Mouse (Mus musculus) lung, embryonic 14.5 days (tissue): ENCODE measurements around the gene Hpf1. TPM values are rescaled to one million over a fixed set of nuclear protein-coding genes. Genes with fewer than 3 reads are reported as not detected.
A peak's percentile ranks its signal among the peaks of the same experiment; 100 is the strongest.

Experiments
- ATAC-seq: fragments of 200-750 bp; cut with Nextera tagmentation; 2 replicates; pipeline ENCODE4 v1.8.0; 2017; ENCODE audit warnings: mild to moderate bottlenecking, moderate TSS enrichment, moderate library complexity; ENCODE audit not compliant: insufficient read depth
- DNase-seq: peaks from one replicate; pipeline ENCODE4 v3.0.0-alpha.2; 2015
- H3K27ac ChIP-seq: fragments of 300-500 bp; sonication (generic); 2 replicates; pipeline ENCODE4 v1.5.1; 2014; ENCODE audit warnings: low read depth, mild to moderate bottlenecking, moderate library complexity
- H3K27me3 ChIP-seq: fragments of 300-500 bp; sonication (generic); 2 replicates; pipeline ENCODE4 v1.6.1; 2014; ENCODE audit warnings: low read length, control low read depth; ENCODE audit not compliant: insufficient read depth
- H3K36me3 ChIP-seq: fragments of 300-500 bp; sonication (generic); 2 replicates; pipeline ENCODE4 v1.6.1; 2014; ENCODE audit warnings: control low read depth; ENCODE audit not compliant: insufficient read depth
- H3K4me1 ChIP-seq: fragments of 300-500 bp; sonication (generic); 2 replicates; pipeline ENCODE4 v1.6.1; 2014; ENCODE audit warnings: antibody characterized with exemption, control low read depth; ENCODE audit not compliant: insufficient read depth
- H3K4me2 ChIP-seq: fragments of 300-500 bp; sonication (generic); 2 replicates; pipeline ENCODE4 v1.6.1; 2014; ENCODE audit warnings: mild to moderate bottlenecking
- H3K4me3 ChIP-seq: fragments of 300-500 bp; sonication (generic); 2 replicates; pipeline ENCODE4 v1.5.1; 2014; ENCODE audit warnings: low read depth, low read length
- H3K9ac ChIP-seq: fragments of 300-500 bp; sonication (generic); 2 replicates; pipeline ENCODE4 v1.6.1; 2014
- H3K9me3 ChIP-seq: fragments of 300-500 bp; sonication (generic); 2 replicates; pipeline ENCODE4 v1.6.1; 2016; ENCODE audit warnings: low read depth, low read length, control low read depth
- CTCF ChIP-seq: IDR thresholded peaks from 2 replicates; pipeline ENCODE4 v1.5.1; 2016; ENCODE audit warnings: antibody characterized with exemption, low read depth
- WGBS: fragments of 180-500 bp; shearing (Covaris S2); extraction: QIAGEN DNeasy Blood & Tissue Kit; methylation state at CpG from one replicate; pipeline ENCODE4 v1.1.7; 2014; 5-methylcytosine and 5-hydroxymethylcytosine counted together
- polyA plus RNA-seq: library from polyadenylated mRNA; unstranded; fragments of >200 nt; fragmentation: Nextera tagmentation; extraction: Ambion mirVana; gene quantifications from 2 replicates; pipeline ENCODE4 v1.2.1, GENCODE M21; 2014

Hpf1 gene
- polyA plus RNA-seq, 1 experiment from 2014 or later: 106 TPM

GRCm38 (mm10) chr8:60878617-60879016 lies 11.6 kb upstream of the Hpf1 start:
- 50% methylated on average over 2 of the region's 2 CpGs for WGBS
- Histone ChIP-seq H3K9ac (no peak overlapping the region), H3K27me3 (no peaks in the 10 kb centered on the region), H3K27ac (no peak overlapping the region), H3K4me1 (no peaks in the 10 kb centered on the region), H3K9me3 (no peaks in the 10 kb centered on the region), H3K4me2 (no peak overlapping the region), H3K36me3 (no peaks in the 10 kb centered on the region), H3K4me3 (no peak overlapping the region)
- no peak for DNase-seq
- no peak for ATAC-seq
- TF ChIP-seq CTCF: no peak

- WGBS: 80% methylated on average over 4 of the region's 4 CpGs
- Histone ChIP-seq H3K9ac (no peak overlapping the region), H3K4me1 (no peaks in the 10 kb centered on the region), H3K4me2 (no peak overlapping the region), H3K27me3 (no peaks in the 10 kb centered on the region), H3K9me3 (no peaks in the 10 kb centered on the region), H3K36me3 (no peaks in the 10 kb centered on the region), H3K27ac (no peak overlapping the region), H3K4me3 (no peak overlapping the region)
- DNase-seq: no peak
- ATAC-seq: no peak
- TF ChIP-seq CTCF: no peak
Measured at GRCm38 (mm10) chr8:60883419-60884137, 6.6 kb upstream of the Hpf1 start.

- no peak overlapping the region for H3K9ac ChIP-seq
- WGBS: 50% methylated on average over 6 of the region's 6 CpGs
- H3K27me3 ChIP-seq: no peaks in the 10 kb centered on the region
- no peaks in the 10 kb centered on the region for H3K9me3 ChIP-seq
- TF ChIP-seq CTCF: no peak
- H3K27ac ChIP-seq: no peak overlapping the region
- H3K36me3 ChIP-seq: no peaks in the 10 kb centered on the region
- ATAC-seq (no peak), DNase-seq (no peak)
- H3K4me3 ChIP-seq: no peak overlapping the region
- no peak overlapping the region for H3K4me2 ChIP-seq
- no peaks in the 10 kb centered on the region for H3K4me1 ChIP-seq
Measured at GRCm38 (mm10) chr8:60886736-60887135, 3.5 kb upstream of the Hpf1 start.

- WGBS: 73% methylated on average over 11 of the region's 11 CpGs
- ATAC-seq: no peak
- peaks cover 6% of the 10 kb centered on the region; the same call in 1 of the 2 replicates for H3K36me3 ChIP-seq
Measured at GRCm38 (mm10) chr8:60889131-60889842, 931 bp upstream of the Hpf1 start.

GRCm38 (mm10) chr8:60890520-60890874 lies 279 bp downstream of the Hpf1 start:
- 0 out of 2 replicates have a peak overlapping the region, but pooled peaks have one; percentile 42 for H3K27ac ChIP-seq
- DNase-seq (no peak), ATAC-seq (no peak)
- H3K4me3 ChIP-seq: peak overlapping the region; percentile 75
- H3K27me3 ChIP-seq: no peaks in the 10 kb centered on the region
- H3K9me3 ChIP-seq: no peaks in the 10 kb centered on the region
- no peak for TF ChIP-seq CTCF
- no peaks in the 10 kb centered on the region for H3K4me1 ChIP-seq
- WGBS: 2% methylated on average over 17 of the region's 23 CpGs
- peak overlapping the region; percentile 78 for H3K9ac ChIP-seq
- peaks cover 9% of the 10 kb centered on the region; the same call in 1 of the 2 replicates for H3K36me3 ChIP-seq
- H3K4me2 ChIP-seq: peak overlapping the region; percentile 78

More at GRCm38 (mm10) chr8:60889131-60889842, 931 bp upstream of the Hpf1 start:
- H3K4me1 ChIP-seq: no peaks in the 10 kb centered on the region
- no peak overlapping the region for H3K9ac ChIP-seq
- no peak overlapping the region; the same call in 1 of the 2 replicates for H3K4me2 ChIP-seq
- TF ChIP-seq CTCF: no peak
- DNase-seq: no peak
- no peaks in the 10 kb centered on the region for H3K9me3 ChIP-seq
- H3K27ac ChIP-seq: no peak overlapping the region
- no peak overlapping the region for H3K4me3 ChIP-seq
- no peaks in the 10 kb centered on the region for H3K27me3 ChIP-seq

GRCm38 (mm10) chr8:60891757-60892156 lies 1.5 kb downstream of the Hpf1 start:
- 89% methylated on average over 4 of the region's 4 CpGs for WGBS
- H3K9ac ChIP-seq: no peak overlapping the region
- H3K4me2 ChIP-seq: peak overlapping the region; percentile 78
- no peaks in the 10 kb centered on the region for H3K4me1 ChIP-seq
- peak overlapping the region; percentile 75; the same call in 1 of the 2 replicates for H3K4me3 ChIP-seq
- DNase-seq (no peak), ATAC-seq (no peak)
- no peaks in the 10 kb centered on the region for H3K27me3 ChIP-seq
- H3K36me3 ChIP-seq: peaks cover 12% of the 10 kb centered on the region; the same call in 1 of the 2 replicates
- TF ChIP-seq CTCF: no peak
- no peak overlapping the region for H3K27ac ChIP-seq
- H3K9me3 ChIP-seq: no peaks in the 10 kb centered on the region

- no peak overlapping the region for H3K4me3 ChIP-seq
- no peak overlapping the region for H3K27ac ChIP-seq
- no peaks in the 10 kb centered on the region for H3K4me1 ChIP-seq
- no peak for TF ChIP-seq CTCF
- ATAC-seq (no peak), DNase-seq (peak; percentile 24)
- peaks cover 31% of the 10 kb centered on the region for H3K36me3 ChIP-seq
- H3K9ac ChIP-seq: no peak overlapping the region
- H3K4me2 ChIP-seq: no peak overlapping the region
- H3K27me3 ChIP-seq: no peaks in the 10 kb centered on the region
- 71% methylated on average over 6 of the region's 6 CpGs for WGBS
- no peaks in the 10 kb centered on the region for H3K9me3 ChIP-seq
Measured at GRCm38 (mm10) chr8:60895878-60896277, 5.7 kb downstream of the Hpf1 start.
